Mouse (Mus musculus): ENCODE measurements around the gene Gm4969. TPM values are rescaled to one million over a fixed set of nuclear protein-coding genes. Genes with fewer than 3 reads are reported as not detected.
A peak's percentile ranks its signal among the peaks of the same experiment; 100 is the strongest.

Gm4969 gene
- polyA plus RNA-seq (2014; fragmentation: Nextera tagmentation; extraction: Ambion mirVana), result 5.9 and 9.9 TPM in 2 replicates

DNA sequence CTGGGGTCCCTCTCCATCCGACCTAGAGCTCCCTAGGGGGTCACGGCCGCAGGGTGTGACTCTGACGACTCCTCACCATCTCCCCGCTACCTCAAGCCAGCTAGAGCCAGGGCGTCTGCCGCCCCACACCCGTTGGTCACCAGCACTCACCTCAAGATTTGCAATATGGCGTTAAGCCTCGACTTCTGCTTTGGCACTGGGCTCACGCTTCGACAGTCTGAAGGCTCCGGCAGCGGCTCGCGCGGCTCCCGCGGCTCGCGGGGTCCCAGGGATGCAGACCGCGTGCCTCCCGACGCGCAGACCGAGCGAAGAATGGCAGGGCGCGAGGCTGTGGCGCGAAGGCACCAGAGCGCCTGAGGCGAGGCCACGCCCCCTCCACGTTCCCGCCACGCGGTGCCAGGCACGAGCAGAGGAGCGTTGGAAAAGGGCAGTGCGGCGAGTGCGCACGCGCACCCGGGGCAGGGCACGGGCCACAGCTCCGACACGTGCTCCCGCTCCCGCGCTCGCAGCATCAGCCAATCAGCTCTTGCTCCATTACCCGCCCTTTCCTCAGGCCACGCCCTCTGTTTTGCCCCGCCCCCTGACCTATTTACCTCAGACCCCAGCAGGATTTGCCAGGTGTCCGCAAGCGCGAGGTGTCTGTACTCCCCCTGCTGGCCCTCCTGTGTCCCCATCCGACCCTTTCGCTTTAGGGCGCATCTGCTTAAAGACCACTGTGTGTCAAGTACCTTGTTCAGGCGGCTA is at the start of gene Gm4969:
Gene Gm4969, minus strand, starts transcription at position 341 of the 744 bp plus-strand sequence.
- 0 out of 2 replicates have a peak within 1 kb of the TSS, but pooled peaks have one; percentile 26 for H3K9ac ChIP-seq (replicated peaks; ENCODE audit: low read depth, low read length)
- no peaks in the 10 kb centered on the region for H3K36me3 ChIP-seq (ENCODE audit: control insufficient read depth, insufficient read depth, low read length)
- H3K27me3 ChIP-seq (ENCODE audit: control insufficient read depth, insufficient read depth, low read length), result no peaks in the 10 kb centered on the region
- H3K4me1 ChIP-seq (ENCODE audit: control insufficient read depth, insufficient read depth, low read length), result peaks cover 6% of the 10 kb centered on the region; the same call in 1 of the 2 replicates
- ATAC-seq (ENCODE audit: low read depth), result peak; percentile 54; the same call in 1 of the 2 replicates
- no peaks in the 10 kb centered on the region for H3K9me3 ChIP-seq (ENCODE audit: control insufficient read depth, low read length)
- WGBS, result 21% methylated on average over 50 of the region's 64 CpGs
- H3K4me2 ChIP-seq (ENCODE audit: low read depth, low read length), result peak within 1 kb of the TSS; percentile 47
- peak within 1 kb of the TSS; percentile 27 for H3K4me3 ChIP-seq (ENCODE audit: low read depth, low read length)
- H3K27ac ChIP-seq (ENCODE audit: low read depth, low read length), result no peak within 1 kb of the TSS

DNA sequence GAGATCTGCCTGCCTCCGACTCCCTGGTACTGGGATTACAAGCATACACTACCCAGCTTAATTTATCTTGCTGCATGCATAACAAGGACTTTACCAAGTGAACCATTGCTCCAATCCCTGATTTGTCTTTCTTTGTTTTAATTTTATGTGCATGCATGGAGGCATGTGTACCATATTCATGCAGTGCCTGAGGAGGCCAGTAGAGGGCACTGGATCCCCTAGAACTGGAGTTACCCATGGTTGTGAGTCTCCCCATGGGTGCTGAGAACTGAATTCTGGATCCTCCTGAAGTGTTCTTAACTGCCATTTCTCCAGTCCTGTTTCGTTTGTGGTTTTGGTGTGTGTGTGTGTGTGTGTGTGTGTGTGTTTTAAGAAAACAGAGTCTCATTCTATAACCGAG is 48.8 kb upstream of the Gm4969 start:
- Histone ChIP-seq H3K9ac (replicated peaks; ENCODE audit: low read depth, low read length) (no peak overlapping the region), H3K9me3 (ENCODE audit: control insufficient read depth, low read length) (no peaks in the 10 kb centered on the region), H3K4me3 (ENCODE audit: low read depth, low read length) (no peak overlapping the region), H3K27ac (ENCODE audit: low read depth, low read length) (no peak overlapping the region), H3K27me3 (ENCODE audit: control insufficient read depth, insufficient read depth, low read length) (peaks cover 3% of the 10 kb centered on the region; the same call in 1 of the 2 replicates), H3K4me1 (ENCODE audit: control insufficient read depth, insufficient read depth, low read length) (peaks cover 2% of the 10 kb centered on the region; the same call in 1 of the 2 replicates), H3K4me2 (ENCODE audit: low read depth, low read length) (no peak overlapping the region), H3K36me3 (ENCODE audit: control insufficient read depth, insufficient read depth, low read length) (no peaks in the 10 kb centered on the region)
- WGBS, result 85% methylated on average over 3 of the region's 3 CpGs
- ATAC-seq (ENCODE audit: low read depth), result no peak

DNA sequence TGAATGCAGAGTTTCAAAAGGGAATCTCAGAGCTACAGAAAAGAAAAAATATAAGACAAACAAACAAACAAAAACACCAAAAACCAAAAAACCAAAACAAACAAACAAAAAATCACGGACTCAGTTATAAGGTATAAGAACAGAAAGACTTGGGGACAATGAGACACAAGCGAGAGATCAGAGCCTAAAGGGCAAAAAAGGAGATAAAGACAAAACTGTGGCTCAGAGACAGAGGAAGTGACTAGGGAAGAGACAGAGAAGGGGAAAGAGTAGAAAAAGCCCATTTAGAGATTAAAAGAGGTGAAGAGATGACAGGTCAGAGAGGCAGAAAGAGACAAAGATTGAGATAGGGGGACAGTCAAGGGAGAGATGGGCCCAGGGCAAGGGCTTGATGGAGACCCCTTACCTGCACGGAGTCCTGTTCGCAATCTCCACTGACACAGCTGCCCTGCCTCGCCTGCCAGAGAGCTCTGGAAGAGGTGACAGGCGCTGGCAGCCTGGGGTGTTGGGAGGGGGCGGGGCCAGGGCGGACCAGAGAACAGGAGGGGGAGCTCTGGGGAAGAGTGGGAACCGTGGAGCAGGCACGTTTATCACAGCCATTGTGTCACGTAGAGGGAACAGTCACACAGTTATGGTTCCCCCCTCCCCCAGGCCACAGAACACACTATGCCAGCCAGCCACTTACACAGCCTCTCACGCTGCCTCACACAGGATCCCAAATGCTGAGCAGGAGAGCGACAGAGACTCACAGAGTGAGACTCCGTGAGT is 47.7 kb upstream of the Gm4969 start, which contains the start of gene Gipr:
Gene Gipr, minus strand, starts transcription at position 472 of the 768 bp plus-strand sequence.
- Histone ChIP-seq H3K4me1 (ENCODE audit: control insufficient read depth, insufficient read depth, low read length) (peaks cover 2% of the 10 kb centered on the region; the same call in 1 of the 2 replicates), H3K27me3 (ENCODE audit: control insufficient read depth, insufficient read depth, low read length) (peaks cover 5% of the 10 kb centered on the region; the same call in 1 of the 2 replicates), H3K36me3 (ENCODE audit: control insufficient read depth, insufficient read depth, low read length) (no peaks in the 10 kb centered on the region), H3K9ac (replicated peaks; ENCODE audit: low read depth, low read length) (0 out of 2 replicates have a peak within 1 kb of the TSS, but pooled peaks have one; percentile 7), H3K4me2 (ENCODE audit: low read depth, low read length) (peak within 1 kb of the TSS; percentile 5; the same call in 1 of the 2 replicates), H3K9me3 (ENCODE audit: control insufficient read depth, low read length) (no peaks in the 10 kb centered on the region), H3K27ac (ENCODE audit: low read depth, low read length) (no peak within 1 kb of the TSS), H3K4me3 (ENCODE audit: low read depth, low read length) (no peak within 1 kb of the TSS)
- ATAC-seq (ENCODE audit: low read depth), result peak; percentile 39
- WGBS, result 12% methylated on average over 14 of the region's 14 CpGs

DNA sequence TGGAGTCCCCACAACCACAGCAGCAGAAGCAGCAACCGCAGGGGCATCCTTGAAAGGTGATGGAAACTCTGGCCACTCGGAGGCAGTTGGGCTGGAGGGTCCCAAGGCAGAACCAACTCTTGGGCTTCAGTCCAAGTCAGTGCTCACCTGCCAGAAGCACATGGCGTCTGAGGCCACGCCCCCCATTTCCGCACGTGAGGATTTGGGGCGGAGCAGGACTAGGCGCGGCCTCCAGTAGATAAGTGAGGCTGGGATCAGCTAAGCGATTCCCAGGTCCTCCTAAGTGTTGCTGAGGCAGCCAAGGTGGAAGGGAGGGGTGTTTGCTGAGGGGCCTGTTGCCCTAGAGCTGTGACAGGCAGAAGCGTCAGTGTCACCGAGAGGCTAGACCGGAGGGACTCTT is 46.8 kb upstream of the Gm4969 start:
- Histone ChIP-seq H3K4me3 (ENCODE audit: low read depth, low read length) (no peak overlapping the region), H3K27ac (ENCODE audit: low read depth, low read length) (no peak overlapping the region), H3K9ac (replicated peaks; ENCODE audit: low read depth, low read length) (no peak overlapping the region), H3K9me3 (ENCODE audit: control insufficient read depth, low read length) (no peaks in the 10 kb centered on the region), H3K27me3 (ENCODE audit: control insufficient read depth, insufficient read depth, low read length) (peaks cover 9% of the 10 kb centered on the region; the same call in 1 of the 2 replicates), H3K4me1 (ENCODE audit: control insufficient read depth, insufficient read depth, low read length) (peaks cover 3% of the 10 kb centered on the region), H3K36me3 (ENCODE audit: control insufficient read depth, insufficient read depth, low read length) (no peaks in the 10 kb centered on the region), H3K4me2 (ENCODE audit: low read depth, low read length) (peak overlapping the region; percentile 3; the same call in 1 of the 2 replicates)
- ATAC-seq (ENCODE audit: low read depth), result no peak
- 3% methylated on average over 13 of the region's 13 CpGs for WGBS

DNA sequence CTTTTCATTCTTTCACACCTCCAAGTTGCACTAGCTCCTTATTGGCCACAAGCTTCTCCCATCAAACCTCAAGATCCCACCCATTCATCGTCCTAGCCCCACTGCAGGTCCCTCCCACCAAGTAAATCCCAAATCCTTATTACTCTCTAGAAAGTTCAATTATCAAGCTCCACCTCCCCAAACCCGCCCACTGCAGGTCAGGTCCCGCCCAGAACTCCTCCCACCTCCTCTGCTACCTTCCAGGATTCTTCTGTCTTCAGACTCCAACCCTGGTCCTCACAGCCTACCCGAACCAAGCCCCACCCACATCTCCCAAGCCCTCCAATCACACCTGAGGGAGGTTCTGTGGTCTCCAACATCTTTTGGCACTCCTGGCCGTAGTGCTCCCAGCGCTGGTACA is 46.0 kb upstream of the Gm4969 start:
- H3K9me3 ChIP-seq (ENCODE audit: control insufficient read depth, low read length), result no peaks in the 10 kb centered on the region
- H3K27me3 ChIP-seq (ENCODE audit: control insufficient read depth, insufficient read depth, low read length), result peaks cover 12% of the 10 kb centered on the region
- no peaks in the 10 kb centered on the region for H3K36me3 ChIP-seq (ENCODE audit: control insufficient read depth, insufficient read depth, low read length)
- peaks cover 7% of the 10 kb centered on the region for H3K4me1 ChIP-seq (ENCODE audit: control insufficient read depth, insufficient read depth, low read length)
- no peak overlapping the region for H3K4me3 ChIP-seq (ENCODE audit: low read depth, low read length)
- H3K9ac ChIP-seq (replicated peaks; ENCODE audit: low read depth, low read length), result no peak overlapping the region
- ATAC-seq (ENCODE audit: low read depth), result no peak
- H3K27ac ChIP-seq (ENCODE audit: low read depth, low read length), result no peak overlapping the region
- 4% methylated on average over 6 of the region's 6 CpGs for WGBS
- no peak overlapping the region for H3K4me2 ChIP-seq (ENCODE audit: low read depth, low read length)

DNA sequence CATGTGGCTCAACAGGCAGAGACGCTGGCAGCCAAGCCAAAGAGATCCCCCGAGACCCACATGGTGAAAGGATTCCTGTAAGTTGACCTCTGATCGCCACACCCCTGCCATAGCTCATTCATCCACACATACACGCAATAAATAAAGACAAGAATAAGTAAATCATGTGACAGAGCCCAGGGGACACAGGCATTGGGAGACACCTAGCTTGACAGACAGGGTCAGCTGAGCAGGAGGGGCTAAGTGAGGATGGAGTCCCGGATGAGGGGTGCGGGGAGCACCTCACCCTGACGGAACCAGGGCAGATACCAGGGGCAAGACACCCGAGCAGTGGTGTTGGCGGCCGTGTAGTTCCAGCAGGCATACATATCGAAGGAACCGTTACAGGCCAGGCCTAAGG is 45.6 kb upstream of the Gm4969 start:
- H3K9me3 ChIP-seq (ENCODE audit: control insufficient read depth, low read length), result no peaks in the 10 kb centered on the region
- 26% methylated on average over 12 of the region's 12 CpGs for WGBS
- H3K27me3 ChIP-seq (ENCODE audit: control insufficient read depth, insufficient read depth, low read length), result peaks cover 13% of the 10 kb centered on the region
- H3K4me1 ChIP-seq (ENCODE audit: control insufficient read depth, insufficient read depth, low read length), result peaks cover 7% of the 10 kb centered on the region
- no peak for ATAC-seq (ENCODE audit: low read depth)
- H3K9ac ChIP-seq (replicated peaks; ENCODE audit: low read depth, low read length), result no peak overlapping the region
- no peak overlapping the region for H3K4me3 ChIP-seq (ENCODE audit: low read depth, low read length)
- no peak overlapping the region for H3K4me2 ChIP-seq (ENCODE audit: low read depth, low read length)
- no peak overlapping the region for H3K27ac ChIP-seq (ENCODE audit: low read depth, low read length)
- no peaks in the 10 kb centered on the region for H3K36me3 ChIP-seq (ENCODE audit: control insufficient read depth, insufficient read depth, low read length)

DNA sequence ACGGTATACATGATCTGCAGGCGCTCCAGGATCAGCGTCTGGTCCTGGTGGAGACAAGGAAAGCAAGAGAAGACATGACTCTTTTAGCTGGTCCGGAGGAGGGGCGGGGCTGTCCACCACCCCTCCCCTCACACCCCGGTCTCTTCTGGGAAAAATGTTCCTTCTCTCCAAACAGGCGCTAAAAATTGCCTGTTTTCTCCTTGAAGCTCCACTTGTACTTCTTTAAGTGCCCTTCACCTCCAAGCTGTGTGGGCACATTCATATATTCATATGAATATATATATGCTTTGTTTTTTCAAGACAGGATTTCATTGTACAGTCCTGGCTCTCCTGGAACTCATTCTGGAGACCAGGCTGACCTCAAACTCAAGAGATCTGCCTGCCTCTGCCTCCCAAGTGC is 44.8 kb upstream of the Gm4969 start:
- H3K4me1 ChIP-seq (ENCODE audit: control insufficient read depth, insufficient read depth, low read length), result peaks cover 7% of the 10 kb centered on the region
- no peaks in the 10 kb centered on the region for H3K36me3 ChIP-seq (ENCODE audit: control insufficient read depth, insufficient read depth, low read length)
- H3K4me2 ChIP-seq (ENCODE audit: low read depth, low read length), result no peak overlapping the region
- WGBS, result 83% methylated on average over 7 of the region's 7 CpGs
- no peak overlapping the region for H3K27ac ChIP-seq (ENCODE audit: low read depth, low read length)
- no peak for ATAC-seq (ENCODE audit: low read depth)
- no peak overlapping the region for H3K4me3 ChIP-seq (ENCODE audit: low read depth, low read length)
- H3K9me3 ChIP-seq (ENCODE audit: control insufficient read depth, low read length), result no peaks in the 10 kb centered on the region
- H3K27me3 ChIP-seq (ENCODE audit: control insufficient read depth, insufficient read depth, low read length), result peaks cover 13% of the 10 kb centered on the region
- H3K9ac ChIP-seq (replicated peaks; ENCODE audit: low read depth, low read length), result no peak overlapping the region

DNA sequence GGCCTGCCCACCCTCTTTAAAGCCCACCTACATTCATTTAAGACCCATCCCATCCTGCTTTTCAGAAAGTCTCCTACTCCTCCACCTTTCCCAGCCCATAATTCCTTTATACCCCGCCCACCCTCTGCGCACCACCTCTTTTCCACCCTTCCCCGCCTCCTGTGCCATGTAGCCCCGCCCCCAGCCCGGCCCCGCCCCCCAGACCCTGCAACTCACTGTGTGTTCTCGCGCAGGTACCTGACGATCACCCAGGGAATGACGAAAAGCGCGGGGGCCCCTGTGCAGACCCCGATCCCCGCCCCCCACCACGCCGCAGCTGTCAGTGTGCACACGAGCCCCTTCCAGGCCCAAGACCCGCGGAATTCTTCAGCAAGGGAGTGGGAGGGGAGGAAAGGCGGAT is 41.9 kb upstream of the Gm4969 start:
- Histone ChIP-seq H3K4me3 (ENCODE audit: low read depth, low read length) (peak overlapping the region; percentile 26), H3K9ac (replicated peaks; ENCODE audit: low read depth, low read length) (peak overlapping the region; percentile 5; the same call in 1 of the 2 replicates), H3K36me3 (ENCODE audit: control insufficient read depth, insufficient read depth, low read length) (no peaks in the 10 kb centered on the region), H3K27ac (ENCODE audit: low read depth, low read length) (no peak overlapping the region), H3K27me3 (ENCODE audit: control insufficient read depth, insufficient read depth, low read length) (peaks cover 13% of the 10 kb centered on the region), H3K9me3 (ENCODE audit: control insufficient read depth, low read length) (no peaks in the 10 kb centered on the region), H3K4me1 (ENCODE audit: control insufficient read depth, insufficient read depth, low read length) (peaks cover 7% of the 10 kb centered on the region), H3K4me2 (ENCODE audit: low read depth, low read length) (peak overlapping the region; percentile 41)
- ATAC-seq (ENCODE audit: low read depth), result peak; percentile 44
- WGBS, result 2% methylated on average over 20 of the region's 20 CpGs

Data from neural tube, embryonic 14.5 days (tissue).